Mouse (Mus musculus) adrenal gland, adult (tissue): Measurements from ENCODE around the gene Celsr1.
"Not testable (repeated sequence)": the region's sequence is repeated elsewhere in the genome, so short reads cannot be mapped to it uniquely, and the experiment has no call there.

Experiments used
- DNase-seq, 2 experiments: peaks; one replicate each; pipeline ENCODE4 v3.0.0; 2022 to 2023; ENCODE audit warnings: low spot score in 1 of 2; ENCODE audit not compliant: inconsistent age in 2 of 2

Celsr1 gene

DNA sequence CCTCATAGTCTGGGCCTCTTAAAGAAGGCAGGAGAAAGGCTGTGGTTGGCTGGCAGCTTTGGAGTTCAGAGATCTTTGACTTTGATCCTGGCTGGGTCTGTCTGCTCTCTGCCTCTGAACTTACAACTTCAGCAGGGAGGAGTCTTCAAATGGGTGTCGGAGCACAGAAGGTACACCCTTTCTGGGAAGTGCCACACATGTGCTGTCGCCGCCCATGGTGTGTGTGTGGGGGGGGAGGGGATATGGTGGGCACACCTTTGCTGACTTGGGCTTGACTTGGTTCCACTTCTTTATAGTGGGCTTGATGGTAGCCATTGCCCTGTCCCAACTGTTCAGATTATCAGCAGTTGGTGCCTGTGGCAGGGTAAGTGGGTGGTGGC is 31.3 kb upstream of the Celsr1 start:
- DNase-seq = no peak

- DNase-seq = no peak
These were observed 30.7 kb upstream of the Celsr1 start for GRCm38 (mm10) chr15:86064191-86064849.

DNA sequence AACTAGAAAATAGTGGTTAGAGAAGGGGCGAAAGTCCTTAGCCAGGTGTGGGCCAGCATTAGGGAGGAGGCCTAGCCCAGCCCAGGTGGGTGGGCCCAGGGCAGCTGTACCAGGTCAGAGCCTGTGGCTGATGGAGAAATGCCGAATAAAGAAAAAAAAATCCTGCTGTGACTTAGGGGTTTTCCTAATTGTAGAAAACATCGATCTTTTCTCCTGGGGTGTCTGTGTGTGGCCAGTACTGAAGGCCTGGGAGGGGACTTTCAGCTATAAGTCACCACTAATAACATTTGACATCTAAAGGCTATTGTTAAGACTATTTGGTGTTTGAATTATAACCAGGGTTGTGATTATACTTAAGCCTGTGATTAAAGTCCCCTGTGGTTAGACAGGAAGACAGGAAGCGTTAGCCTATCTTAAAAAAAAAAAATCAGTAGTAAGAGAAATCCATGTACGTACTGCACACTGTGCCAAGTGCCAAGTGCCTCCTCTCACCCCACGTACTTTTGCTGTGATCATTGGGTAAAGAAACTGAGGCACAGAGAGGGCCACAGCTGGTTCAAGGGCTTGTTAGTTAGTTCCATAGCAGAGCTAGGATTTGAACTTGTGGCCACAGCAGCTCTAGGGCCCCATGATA is 28.4 kb upstream of the Celsr1 start:
- DNase-seq = no peak

GRCm38 (mm10) chr15:86061221-86061620 is 27.6 kb upstream of the Celsr1 start:
- no peak for DNase-seq

- DNase-seq = no peak
These were observed 27.0 kb upstream of the Celsr1 start for GRCm38 (mm10) chr15:86060581-86060980.

DNA sequence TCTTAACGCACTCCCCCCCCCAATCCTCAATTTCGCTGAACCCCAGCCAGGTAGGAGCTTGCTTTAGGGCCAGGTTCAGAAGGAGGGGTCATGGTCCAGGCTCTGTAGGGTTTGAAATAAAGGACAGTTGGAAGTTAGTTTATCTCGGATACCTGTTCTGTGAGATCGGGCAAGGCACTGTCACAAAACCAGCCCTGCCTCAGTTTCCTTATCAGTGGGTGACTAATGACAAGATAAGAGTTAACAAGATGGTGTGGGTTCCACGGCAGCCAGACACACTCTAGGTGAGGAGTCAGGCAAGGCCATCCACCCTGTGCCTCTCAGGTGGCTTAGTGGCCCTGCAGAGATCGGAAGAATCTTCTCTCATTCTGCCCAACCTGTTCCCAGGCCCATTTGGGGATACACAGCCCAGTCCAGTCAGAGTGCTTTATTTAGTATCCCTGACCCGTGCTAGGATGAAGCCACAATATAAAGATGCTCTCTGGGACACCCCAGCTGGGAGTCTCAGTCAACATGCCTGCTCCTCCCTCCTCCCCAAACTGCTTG is 26.3 kb upstream of the Celsr1 start:
- DNase-seq = no peak

DNA sequence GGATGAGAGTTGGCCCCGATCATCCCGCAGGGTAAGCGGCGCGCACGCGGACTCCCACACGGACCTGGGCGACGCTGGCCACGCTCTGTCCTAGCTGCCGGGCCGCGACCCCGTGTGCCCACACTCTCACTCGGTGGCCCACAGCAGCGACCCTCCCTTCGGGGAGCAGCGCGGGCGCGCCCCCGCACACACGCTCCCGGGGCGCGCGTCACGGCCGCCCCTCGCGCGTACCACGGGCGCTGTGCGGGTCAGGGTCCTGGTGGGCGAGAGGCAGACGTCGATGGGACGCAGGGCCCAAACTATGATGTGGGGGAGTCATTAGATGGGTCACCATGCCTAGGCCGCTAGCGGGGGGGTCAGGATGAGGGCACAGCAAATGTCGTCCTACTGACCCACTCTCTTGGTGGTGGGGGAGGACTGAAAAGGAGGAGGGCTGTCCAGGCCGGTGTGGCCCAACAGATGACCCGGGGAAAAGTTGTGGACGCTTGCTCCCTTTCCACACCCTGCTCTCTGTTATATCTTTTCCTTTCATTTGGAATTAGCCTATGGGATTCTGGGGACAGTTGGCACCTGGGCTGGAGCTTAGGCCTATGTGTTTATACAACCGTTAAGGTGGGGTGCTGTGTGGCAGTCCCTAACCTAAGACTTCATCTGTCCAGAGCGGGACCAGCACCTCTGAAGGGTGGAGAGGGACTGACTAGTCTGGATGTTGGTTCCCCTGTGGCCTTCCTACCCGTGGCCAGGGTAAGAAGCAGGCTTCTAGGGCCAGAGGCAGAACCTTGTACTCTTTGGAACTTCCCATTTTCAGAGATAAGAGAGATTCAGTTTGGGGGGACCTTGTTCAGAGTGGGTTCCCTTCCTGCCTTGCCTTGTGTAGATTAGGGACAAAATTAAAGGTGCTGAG is 25.6 kb upstream of the Celsr1 start:
- DNase-seq = peak; percentile 50 to 78

- peak; percentile 90 to 95 for DNase-seq
These were observed 24.9 kb upstream of the Celsr1 start for GRCm38 (mm10) chr15:86058394-86058915.

DNA sequence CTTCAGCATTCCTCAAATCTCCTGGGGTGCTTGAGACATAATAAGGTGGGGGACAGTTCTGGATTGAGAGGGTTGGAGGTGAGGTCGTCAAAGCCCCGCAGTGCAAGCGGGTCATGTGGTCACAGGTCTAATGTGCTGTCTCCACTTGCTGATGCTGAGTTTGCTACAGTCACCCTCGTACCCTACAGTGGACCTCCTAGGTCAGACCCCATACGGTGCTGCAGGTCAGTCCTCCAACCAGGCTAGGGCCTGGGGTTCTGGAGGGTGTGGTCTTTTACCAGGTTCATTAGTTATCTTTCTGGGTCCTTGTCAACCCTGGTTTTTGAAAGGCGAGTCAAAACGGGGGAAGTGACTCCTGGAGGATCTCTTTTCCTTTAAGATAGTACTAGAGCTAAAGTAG is 24.3 kb upstream of the Celsr1 start:
- DNase-seq = no peak

DNA sequence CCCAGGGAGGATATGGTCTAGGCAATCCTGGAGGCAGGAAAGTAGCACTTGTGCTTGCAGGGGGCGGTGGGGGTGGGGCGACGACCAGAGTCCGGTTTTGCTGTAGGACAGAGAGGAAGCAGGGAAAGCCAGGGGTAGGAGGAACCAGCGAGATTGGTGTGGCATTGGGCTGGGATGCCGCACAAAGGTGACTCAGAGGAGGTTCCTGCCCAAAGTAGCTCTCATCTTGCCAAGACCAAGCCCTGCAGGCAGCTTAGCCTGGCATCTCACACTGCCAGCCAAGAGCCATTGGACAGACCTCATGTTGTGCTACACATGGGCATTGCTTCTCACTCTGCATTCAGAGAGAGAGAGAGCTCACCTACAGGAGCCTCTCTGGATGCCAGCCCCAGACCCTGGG is 23.8 kb upstream of the Celsr1 start, which contains the start of gene Gramd4:
TSS of gene Gramd4 (plus strand) at position 283 of the 400 bp plus-strand sequence.
- peak; percentile 39 to 65 for DNase-seq

GRCm38 (mm10) chr15:86056221-86056760 is 22.7 kb upstream of the Celsr1 start:
- peak in 1 of 2 experiments; percentile 56 for DNase-seq

DNA sequence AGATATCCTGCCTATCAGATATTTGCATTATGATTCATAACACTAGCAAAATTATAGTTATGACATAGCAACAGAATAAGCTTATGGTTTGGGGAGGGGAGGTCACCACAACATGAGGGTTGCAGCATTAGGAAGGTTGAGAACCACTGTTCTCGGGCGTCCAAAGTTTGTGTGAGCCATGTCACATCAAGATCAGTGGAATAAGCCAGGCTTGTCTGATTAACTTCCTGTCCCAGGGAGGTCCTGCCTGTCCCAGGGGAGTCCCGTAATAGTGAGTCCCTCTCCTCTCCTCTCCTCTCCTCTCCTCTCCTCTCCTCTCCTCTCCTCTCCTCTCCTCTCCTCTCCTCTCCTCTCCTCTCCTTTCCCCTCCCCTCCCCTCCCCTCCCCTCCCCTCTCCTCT is 21.3 kb upstream of the Celsr1 start:
- not testable (repeated sequence) for DNase-seq

GRCm38 (mm10) chr15:86053890-86054536 is 20.4 kb upstream of the Celsr1 start:
- peak; percentile 74 to 93 for DNase-seq

GRCm38 (mm10) chr15:86051878-86052478 is 18.4 kb upstream of the Celsr1 start:
- no peak for DNase-seq

GRCm38 (mm10) chr15:86051152-86051551 is 17.6 kb upstream of the Celsr1 start:
- no peak for DNase-seq

- no peak for DNase-seq
These were observed 16.7 kb upstream of the Celsr1 start for GRCm38 (mm10) chr15:86050170-86050743.

- no peak for DNase-seq
These were observed 15.9 kb upstream of the Celsr1 start for GRCm38 (mm10) chr15:86049510-86049909.

DNA sequence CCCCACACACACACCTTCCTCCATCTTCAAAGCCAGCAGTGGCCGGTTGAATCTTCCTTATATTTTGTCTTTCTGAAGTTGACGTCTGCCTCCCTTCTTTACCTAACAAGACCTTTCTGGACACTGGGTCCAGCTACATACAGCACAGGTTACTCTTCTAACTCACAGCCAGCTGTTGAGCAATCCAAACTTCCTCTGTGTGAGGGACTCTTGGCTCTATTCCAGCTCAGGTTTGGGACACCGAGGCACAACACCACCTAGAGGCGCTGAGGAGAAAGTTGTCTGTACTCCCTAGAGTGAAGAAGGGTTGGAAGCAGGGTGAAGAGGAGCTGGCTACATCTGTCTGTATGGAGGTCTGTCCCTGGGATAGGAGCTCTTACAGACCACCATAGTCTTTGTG is 8.8 kb upstream of the Celsr1 start:
- peak in 1 of 2 experiments; percentile 25 for DNase-seq

DNA sequence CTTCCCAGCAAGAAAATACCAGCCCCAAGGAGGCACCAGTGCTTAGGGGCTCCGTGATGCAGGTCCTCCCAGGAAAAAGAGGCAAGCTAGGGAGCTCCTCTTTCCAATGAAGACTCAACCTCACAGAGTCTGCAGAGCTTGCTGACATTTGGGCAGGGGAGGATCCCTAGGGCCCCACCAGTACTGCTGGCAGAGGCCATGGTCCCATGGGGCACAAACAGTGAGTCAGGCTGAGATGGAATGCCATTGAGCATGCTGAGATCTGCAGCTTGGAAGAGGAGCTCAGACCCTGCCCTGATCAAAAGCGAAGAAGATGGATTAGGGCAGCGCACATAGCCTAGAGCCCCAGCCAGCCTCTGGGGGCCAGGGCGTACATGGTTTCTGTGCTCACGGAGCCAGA is 7.8 kb upstream of the Celsr1 start:
- DNase-seq = peak in 1 of 2 experiments; percentile 20

- DNase-seq = peak; percentile 71 to 89
These were observed 5.2 kb upstream of the Celsr1 start for GRCm38 (mm10) chr15:86038802-86039201.
